33 mouse cellular contexts compared by ENCODE assay signal in the genomic region with DNA sequence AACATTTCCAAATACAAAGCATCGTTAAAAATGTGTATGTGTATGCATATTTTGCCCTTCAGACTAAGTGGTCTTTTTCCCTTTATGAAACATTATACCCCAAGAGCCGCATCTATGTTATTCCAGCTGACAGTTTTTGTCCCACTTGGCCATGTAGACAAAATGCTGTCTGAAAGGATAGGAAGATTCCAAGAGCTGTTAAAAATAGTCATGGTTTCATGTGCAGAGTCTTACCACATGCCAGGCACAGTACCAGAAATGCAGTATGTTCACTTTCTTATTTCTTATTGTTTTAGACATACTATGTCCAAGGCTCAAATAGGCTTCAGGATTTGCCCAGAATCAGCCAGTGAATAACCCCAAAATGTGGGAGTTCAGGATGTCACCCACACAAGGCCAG. TPM values are rescaled to one million over a fixed set of nuclear protein-coding genes. Genes with fewer than 3 reads are reported as not detected.
"Had no signal": no experiment of that assay in that cellular context is flagged by ENCODE, and none has a peak within 500 bp of the region (broad histone marks: within the 10 kb centered on the region; RNA-seq: fewer than 3 reads in every experiment).

No protein-coding gene starts in this region.

- H3K4me3 ChIP-seq: heart, embryonic 12.5 days; heart, embryonic 13.5 days; heart, embryonic 15.5 days; hindbrain, embryonic 10.5 days; hindbrain, embryonic 12.5 days; hindbrain, embryonic 13.5 days; hindbrain, embryonic 15.5 days; intestine, embryonic 15.5 days; kidney, embryonic 15.5 days; layer of hippocampus, adult 2 months; left cerebral cortex, adult 2 months had no signal

- ATAC-seq: hindbrain, embryonic 16.5 days; hindbrain, postnatal 0 days; inflammation-experienced regulatory T-cells, adult 6 months; intestine, embryonic 15.5 days; intestine, embryonic 16.5 days; intestine, postnatal 0 days had no signal

- H3K36me3 ChIP-seq: heart, embryonic 12.5 days; heart, embryonic 13.5 days; heart, embryonic 15.5 days; hindbrain, embryonic 15.5 days; intestine, embryonic 15.5 days; kidney, embryonic 15.5 days had no signal

- H3K4me2 ChIP-seq: heart, embryonic 12.5 days; heart, embryonic 13.5 days; heart, embryonic 15.5 days; hindbrain, embryonic 12.5 days; hindbrain, embryonic 13.5 days; hindbrain, embryonic 14.5 days; hindbrain, embryonic 15.5 days; intestine, embryonic 15.5 days; kidney, embryonic 15.5 days had no signal

- H3K27me3 ChIP-seq: heart, embryonic 12.5 days; heart, embryonic 13.5 days; heart, embryonic 15.5 days; hindbrain, embryonic 12.5 days; hindbrain, embryonic 13.5 days; hindbrain, embryonic 15.5 days; intestine, embryonic 15.5 days; kidney, embryonic 15.5 days had no signal

- H3K9me3 ChIP-seq: heart, embryonic 12.5 days; heart, embryonic 15.5 days; hindbrain, embryonic 10.5 days; hindbrain, embryonic 12.5 days; hindbrain, embryonic 13.5 days; hindbrain, embryonic 15.5 days; intestine, embryonic 15.5 days; kidney, embryonic 15.5 days had no signal

- H3K9ac ChIP-seq: heart, embryonic 12.5 days; heart, embryonic 13.5 days; heart, embryonic 15.5 days; hindbrain, embryonic 12.5 days; hindbrain, embryonic 13.5 days; hindbrain, embryonic 14.5 days; hindbrain, embryonic 15.5 days; intestine, embryonic 15.5 days; kidney, embryonic 15.5 days had no signal

- DNase-seq: heart, postnatal 10 days; heart, postnatal 14 days; heart, postnatal 4 days; kidney, adult 11 months; kidney, adult 18-20 months; kidney, adult 2 months; kidney, adult 8-10 months; kidney, adult 9 months; kidney, postnatal 10 days; kidney, postnatal 14 days; kidney, postnatal 25 days; kidney, postnatal 36 days; kidney, postnatal 4 days; layer of hippocampus, adult 9-11 months; layer of hippocampus, postnatal 36 days had no signal

- H3K4me1 ChIP-seq: heart, embryonic 12.5 days; heart, embryonic 13.5 days; heart, embryonic 15.5 days; hindbrain, embryonic 10.5 days; intestine, embryonic 15.5 days had no signal

- H3K27ac ChIP-seq: heart, embryonic 13.5 days; heart, embryonic 15.5 days; hindbrain, embryonic 10.5 days; hindbrain, embryonic 12.5 days; hindbrain, embryonic 13.5 days; hindbrain, embryonic 14.5 days; hindbrain, embryonic 15.5 days; hindbrain, postnatal 0 days; intestine, embryonic 15.5 days; kidney, embryonic 15.5 days; kidney, postnatal 0 days; layer of hippocampus, adult 2 months; left cerebral cortex, adult 2 months had no signal

RNA-seq across cellular contexts. Expression of a gene that starts 24.1 kb away (rescaled TPM):
- polyA plus RNA-seq: inflammation-experienced regulatory T-cells, adult 6 months had no signal
